Mouse (Mus musculus): ENCODE results near the gene Itprip. TPM values are rescaled to one million over a fixed set of nuclear protein-coding genes. Genes with fewer than 3 reads are reported as not detected.
"Not testable (repeated sequence)": the region's sequence is repeated elsewhere in the genome, so short reads cannot be mapped to it uniquely, and the experiment has no call there.

The Itprip gene
- polyA plus RNA-seq, 1 experiment from 2014 or later = 16.4 TPM

DNA sequence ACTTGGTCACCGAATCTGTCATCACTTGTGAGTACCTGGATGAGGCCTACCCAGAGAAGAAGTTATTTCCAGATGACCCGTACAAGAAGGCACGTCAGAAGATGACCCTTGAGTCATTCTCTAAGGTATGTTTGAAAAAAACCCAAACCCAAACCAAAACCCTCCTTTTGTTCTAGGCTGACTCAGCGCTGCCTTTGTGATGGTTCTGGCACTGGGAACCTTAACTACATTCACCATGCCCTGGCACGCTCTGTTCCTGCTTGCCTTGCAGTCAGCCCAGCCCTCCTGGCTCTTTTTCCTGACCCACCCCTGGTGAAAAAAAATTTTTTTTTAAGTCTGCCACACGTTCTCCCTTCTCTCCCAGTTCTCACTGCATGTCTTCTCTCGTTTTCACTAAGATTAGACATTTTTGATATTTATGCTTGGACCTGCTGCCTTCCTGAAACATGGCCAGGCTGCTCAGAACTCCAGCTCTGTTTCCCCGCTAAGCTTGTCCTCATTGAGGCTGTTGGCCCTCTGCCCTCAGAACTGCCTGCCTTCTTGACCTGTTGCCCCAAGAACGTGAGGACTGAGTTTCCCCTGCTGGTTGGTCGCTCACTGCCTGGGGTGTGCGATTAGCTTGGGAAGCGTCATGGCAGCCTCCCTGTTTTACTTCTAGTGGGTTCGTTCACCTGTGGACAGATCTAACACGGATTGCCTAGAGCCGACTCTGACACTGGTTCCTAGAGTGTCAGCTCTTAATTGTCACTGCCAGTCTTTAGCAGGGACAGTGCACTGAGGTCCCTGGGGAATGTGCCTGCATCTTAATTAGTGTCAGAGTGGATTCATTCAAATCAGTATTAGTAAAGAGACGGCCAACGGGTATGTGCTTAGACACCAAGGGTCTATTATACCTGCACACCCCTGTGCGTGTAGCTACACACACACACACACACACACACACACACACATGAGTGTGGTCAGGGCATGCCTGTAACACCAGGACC is 60.8 kb downstream of the Itprip start:
- H3K27me3 ChIP-seq (replicated peaks) = no peaks in the 10 kb centered on the region
- WGBS = 85% methylated on average over 18 of the region's 18 CpGs
- H3K27ac ChIP-seq = no peak overlapping the region
- H3K4me2 ChIP-seq (replicated peaks) = no peak overlapping the region
- no peak for ATAC-seq (ENCODE audit: low FRiP score, low read depth)
- H3K4me1 ChIP-seq = no peaks in the 10 kb centered on the region
- H3K36me3 ChIP-seq = peaks cover 15% of the 10 kb centered on the region; the same call in 1 of the 2 replicates
- H3K9me3 ChIP-seq = no peaks in the 10 kb centered on the region
- H3K9ac ChIP-seq = no peak overlapping the region
- no peak overlapping the region for H3K4me3 ChIP-seq

DNA sequence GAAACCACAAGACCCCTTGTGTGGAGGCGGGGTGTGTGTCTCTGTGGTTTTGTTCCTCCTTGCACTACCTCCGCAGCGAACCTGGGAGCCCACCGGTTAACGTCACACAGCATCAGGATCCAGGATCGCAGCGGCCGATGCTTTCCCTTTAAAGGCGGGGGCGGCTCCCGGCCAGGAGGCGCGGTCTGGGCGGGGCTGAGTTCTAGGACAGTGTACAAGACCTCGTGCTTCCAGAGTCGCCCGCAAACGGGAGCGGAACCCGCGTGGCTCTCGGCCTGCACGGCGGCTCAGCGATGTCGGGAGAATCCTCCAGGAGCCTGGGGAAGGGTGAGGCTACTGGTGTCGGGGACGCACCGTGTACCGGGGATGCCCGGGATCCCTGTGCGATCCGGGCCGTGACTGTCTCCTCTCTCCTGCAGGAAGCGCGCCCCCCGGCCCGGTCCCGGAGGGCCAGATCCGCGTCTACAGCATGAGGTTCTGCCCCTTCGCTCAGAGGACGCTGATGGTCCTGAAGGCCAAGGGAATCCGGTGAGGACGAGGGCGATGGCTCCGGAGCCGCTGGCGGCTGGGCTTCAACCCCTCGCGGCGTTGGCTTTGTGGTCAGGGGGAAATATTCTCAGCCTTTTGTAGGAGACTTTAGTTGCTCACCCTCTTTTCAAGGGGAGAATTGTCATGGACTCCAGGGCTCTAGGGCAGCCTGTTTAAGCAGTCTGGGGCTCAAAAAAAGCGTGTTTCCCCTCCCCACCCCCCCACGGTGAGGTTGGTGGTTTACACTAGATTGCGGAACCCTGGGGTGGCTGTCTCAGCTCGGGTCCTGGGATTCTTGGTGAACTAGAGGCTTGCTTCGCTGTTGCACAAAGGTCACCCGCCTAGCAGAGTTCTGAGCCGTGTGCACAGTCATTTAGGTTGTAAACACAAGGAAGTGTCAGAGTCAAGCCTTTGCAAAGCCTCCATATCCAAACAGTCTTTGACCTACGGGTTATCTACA is 64.0 kb downstream of the Itprip start, which contains the start of gene Gsto1:
Gene Gsto1, plus strand, starts transcription at position 175 of the 988 bp plus-strand sequence.
- no peaks in the 10 kb centered on the region for H3K4me1 ChIP-seq
- WGBS = under 1% methylated on average over 60 of the region's 60 CpGs
- no peaks in the 10 kb centered on the region for H3K9me3 ChIP-seq
- H3K4me3 ChIP-seq = peak within 1 kb of the TSS; percentile 61
- no peaks in the 10 kb centered on the region for H3K27me3 ChIP-seq (replicated peaks)
- peak within 1 kb of the TSS; percentile 98 for H3K4me2 ChIP-seq (replicated peaks)
- H3K36me3 ChIP-seq = peaks cover 9% of the 10 kb centered on the region; the same call in 1 of the 2 replicates
- no peak within 1 kb of the TSS for H3K27ac ChIP-seq
- peak within 1 kb of the TSS; percentile 81 for H3K9ac ChIP-seq
- peak; percentile 97 for ATAC-seq (ENCODE audit: low FRiP score, low read depth)

DNA sequence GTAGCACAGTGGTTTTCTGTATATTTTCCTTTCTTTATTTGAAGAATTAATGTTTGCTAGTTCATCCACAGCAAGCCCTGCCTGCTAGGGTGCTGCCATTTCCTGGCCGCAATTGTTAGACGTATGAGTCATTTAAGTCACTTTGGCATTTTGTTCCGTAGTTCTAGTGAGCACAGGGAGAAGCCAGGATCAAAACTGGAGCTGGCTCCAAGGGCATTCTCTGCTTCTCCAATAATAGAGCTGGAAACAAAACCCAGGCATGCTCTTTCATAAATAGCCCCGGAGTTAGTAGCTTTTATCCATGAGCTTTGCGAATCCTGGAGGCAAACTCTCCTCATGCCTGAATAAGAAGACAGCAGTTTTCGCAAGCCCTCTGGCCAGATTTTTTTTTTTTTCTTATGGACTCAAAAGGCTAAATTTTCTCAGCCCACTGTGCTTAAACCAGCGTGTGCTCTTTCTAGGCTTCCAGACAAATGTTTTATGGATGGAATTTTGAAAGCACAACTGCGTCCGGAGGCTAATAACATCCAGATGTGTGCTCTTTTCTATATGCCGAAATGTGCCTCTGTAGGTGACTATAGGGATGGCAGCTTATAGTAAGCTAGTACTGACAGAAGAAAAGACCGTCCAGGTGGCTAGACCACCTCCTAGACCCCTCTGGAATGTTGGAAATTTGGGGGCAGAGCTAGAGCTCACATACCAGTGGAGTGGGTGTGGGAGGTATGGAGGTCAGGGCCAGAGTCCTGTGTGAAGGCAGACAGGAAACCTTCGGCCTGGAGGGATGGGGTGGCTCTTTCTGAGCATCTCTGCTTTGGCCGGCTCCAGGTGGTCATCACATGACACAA is 64.9 kb downstream of the Itprip start:
- Histone ChIP-seq H3K36me3 (0 out of 2 replicates have a peak, but pooled peaks cover under 1% of the 10 kb centered on the region), H3K9me3 (no peaks in the 10 kb centered on the region), H3K9ac (peak overlapping the region; percentile 81; the same call in 1 of the 2 replicates), H3K4me3 (peak overlapping the region; percentile 61), H3K4me2 (replicated peaks) (peak overlapping the region; percentile 98), H3K4me1 (no peaks in the 10 kb centered on the region), H3K27ac (no peak overlapping the region), H3K27me3 (replicated peaks) (no peaks in the 10 kb centered on the region)
- 26% methylated on average over 13 of the region's 13 CpGs for WGBS
- ATAC-seq (ENCODE audit: low FRiP score, low read depth) = peak; percentile 73

DNA sequence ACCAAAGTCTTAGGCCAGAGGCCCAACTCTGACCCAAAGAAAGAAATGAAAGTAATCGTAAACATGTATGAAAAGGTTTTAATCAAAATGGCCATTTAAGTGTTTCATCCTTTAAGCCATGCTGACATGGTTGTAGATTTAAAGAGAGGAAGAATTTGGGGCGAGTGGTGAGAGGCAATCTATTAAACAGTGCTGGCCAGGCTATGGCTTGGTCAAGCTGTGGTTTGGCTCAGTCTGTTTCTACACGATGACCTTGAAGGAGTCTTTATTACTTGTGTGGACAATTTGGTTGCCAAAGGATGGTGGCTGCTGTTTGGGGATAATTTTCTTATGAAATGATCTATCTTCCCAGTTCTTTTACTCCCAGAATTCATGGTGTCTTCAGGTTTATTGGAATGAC is 66.0 kb downstream of the Itprip start:
- no peak overlapping the region for H3K4me2 ChIP-seq (replicated peaks)
- H3K9me3 ChIP-seq = no peaks in the 10 kb centered on the region
- no peak overlapping the region for H3K27ac ChIP-seq
- no peaks in the 10 kb centered on the region for H3K36me3 ChIP-seq
- H3K4me1 ChIP-seq = no peaks in the 10 kb centered on the region
- no peaks in the 10 kb centered on the region for H3K27me3 ChIP-seq (replicated peaks)
- H3K9ac ChIP-seq = no peak overlapping the region
- 86% methylated on average over 3 of the region's 3 CpGs for WGBS
- H3K4me3 ChIP-seq = no peak overlapping the region
- no peak for ATAC-seq (ENCODE audit: low FRiP score, low read depth)

DNA sequence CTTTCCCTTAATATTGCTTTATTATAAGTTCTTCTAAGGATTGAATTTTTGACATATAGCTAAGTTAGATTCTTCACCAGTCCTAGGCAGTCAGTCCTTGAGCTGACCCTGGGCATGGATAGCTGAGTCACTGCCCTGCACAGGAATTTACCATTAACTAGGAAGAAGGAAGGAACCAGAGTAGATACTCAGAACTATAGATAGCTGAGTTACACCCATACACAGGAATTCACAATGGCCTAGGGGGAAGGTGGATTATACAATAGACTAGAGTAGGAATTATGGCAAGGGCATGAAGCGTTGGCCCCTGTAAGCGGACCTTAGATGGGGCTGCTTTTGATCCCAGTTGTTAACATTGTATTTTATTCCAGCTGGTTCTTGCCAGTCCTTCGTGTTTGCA is 67.0 kb downstream of the Itprip start:
- not testable (repeated sequence) for H3K27me3 ChIP-seq (replicated peaks); H3K36me3 ChIP-seq; H3K4me3 ChIP-seq; H3K9me3 ChIP-seq; H3K9ac ChIP-seq; H3K4me2 ChIP-seq (replicated peaks); H3K27ac ChIP-seq; ATAC-seq (ENCODE audit: low FRiP score, low read depth); H3K4me1 ChIP-seq
- WGBS = 85% methylated on average over 3 of the region's 3 CpGs

DNA sequence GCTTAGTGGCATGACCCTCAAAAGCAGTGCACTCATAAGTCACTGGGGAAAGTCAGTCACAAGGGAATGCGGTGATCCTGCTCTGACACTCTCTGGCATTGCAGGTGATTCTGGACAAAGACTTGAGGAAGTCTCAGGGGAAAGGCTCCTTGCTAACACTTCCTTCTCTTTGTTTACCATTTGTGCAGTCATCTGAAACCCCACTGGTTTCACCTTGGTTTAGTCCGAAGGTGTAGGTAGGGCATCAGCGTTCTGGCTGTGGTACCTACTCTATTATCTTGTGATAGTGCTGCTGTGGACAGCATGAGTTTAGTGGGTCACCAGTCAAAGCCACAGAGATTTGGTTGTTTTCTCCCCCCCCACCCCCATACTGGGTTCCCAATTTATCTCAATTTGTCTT is 69.4 kb downstream of the Itprip start:
- no peak for ATAC-seq (ENCODE audit: low FRiP score, low read depth)
- 81% methylated on average over 3 of the region's 3 CpGs for WGBS
- Histone ChIP-seq H3K4me2 (replicated peaks) (no peak overlapping the region), H3K9me3 (no peaks in the 10 kb centered on the region), H3K4me1 (no peaks in the 10 kb centered on the region), H3K27ac (no peak overlapping the region), H3K4me3 (no peak overlapping the region), H3K27me3 (replicated peaks) (no peaks in the 10 kb centered on the region), H3K36me3 (no peaks in the 10 kb centered on the region), H3K9ac (no peak overlapping the region)

Small RNA genes within 50 kb of the gene (microRNA-seq; reads per million reads assigned to microRNA genes)
- not detected for gene Gm22240

Other genes starting within 250 kb of the Itprip start
- 0.43 and 0.56 TPM in 2 replicates for gene Col17a1, start 227.2 kb downstream of the Itprip start, polyA plus RNA-seq (2016; fragmentation: Nextera tagmentation; extraction: Ambion mirVana)
- 235 and 257 TPM in 2 replicates for gene Sfr1, start 187.6 kb downstream of the Itprip start, polyA plus RNA-seq (2016; fragmentation: Nextera tagmentation; extraction: Ambion mirVana)
- gene Gsto1, start 64.3 kb downstream of the Itprip start, polyA plus RNA-seq (2016; fragmentation: Nextera tagmentation; extraction: Ambion mirVana) = 108 and 114 TPM in 2 replicates
- gene Gsto2, start 53.8 kb downstream of the Itprip start, polyA plus RNA-seq (2016; fragmentation: Nextera tagmentation; extraction: Ambion mirVana) = 0.73 and 0.98 TPM in 2 replicates
- gene Cfap43, start within 50 bp of the Itprip start, polyA plus RNA-seq (2016; fragmentation: Nextera tagmentation; extraction: Ambion mirVana) = 0.04 and 0.18 TPM in 2 replicates
- gene Cfap58, start 18.4 kb upstream of the Itprip start, polyA plus RNA-seq (2016; fragmentation: Nextera tagmentation; extraction: Ambion mirVana) = 0.20 and 0.33 TPM in 2 replicates

Data from neural tube, embryonic 12.5 days (tissue).